9 mouse cellular contexts compared by ENCODE assay signal in genomic region chr17:31929844-31930715, GRCm38 (mm10).
DNase-seq lines count a peak whose midpoint lies in the region; ATAC-seq and TF ChIP-seq lines count a peak whose summit lies in the region.
"Had no signal": no experiment of that assay in that cellular context is flagged by ENCODE, and none has a peak within 500 bp of the region (broad histone marks: within the 10 kb centered on the region; RNA-seq: fewer than 3 reads in every experiment).

No protein-coding gene starts in this region.

- peak overlapping the region; percentile 72 for H3K27ac ChIP-seq in hindbrain, embryonic 10.5 days
- no peak overlapping the region for H3K27ac ChIP-seq in hindbrain, embryonic 16.5 days (ENCODE audit: low read depth, low read length)
- no peak overlapping the region for H3K27ac ChIP-seq in ES-E14 (ENCODE audit: insufficient read depth, low read depth, low read length, poor library complexity, severe bottlenecking)
- H3K27ac ChIP-seq in heart, embryonic 13.5 days (replicated peaks), result peak overlapping the region; percentile 73

- ATAC-seq in hindbrain, embryonic 16.5 days, result no peak
- ATAC-seq in heart, embryonic 13.5 days (ENCODE audit: extremely low read depth, insufficient number of reproducible peaks, low FRiP score, low TSS enrichment), result peak; percentile 44; the same call in 1 of the 2 replicates

- no peaks in the 10 kb centered on the region for H3K27me3 ChIP-seq in hindbrain, embryonic 10.5 days (ENCODE audit: insufficient read depth, poor library complexity, severe bottlenecking)
- H3K27me3 ChIP-seq in hindbrain, embryonic 16.5 days (replicated peaks; ENCODE audit: control insufficient read depth, insufficient read depth, low read length), result no peaks in the 10 kb centered on the region
- no peaks in the 10 kb centered on the region for H3K27me3 ChIP-seq in heart, embryonic 13.5 days (replicated peaks)

- H3K4me2 ChIP-seq in hindbrain, embryonic 16.5 days (ENCODE audit: low read length), result no peak overlapping the region
- H3K4me2 ChIP-seq in heart, embryonic 13.5 days, result 0 out of 2 replicates have a peak overlapping the region, but pooled peaks have one; percentile 27

- H3K4me1 ChIP-seq in hindbrain, embryonic 10.5 days (replicated peaks), result peaks cover 48% of the 10 kb centered on the region
- no peaks in the 10 kb centered on the region; the same call in 1 of the 2 replicates for H3K4me1 ChIP-seq in hindbrain, embryonic 16.5 days (ENCODE audit: control insufficient read depth, insufficient read depth, low read depth, low read length)
- peaks cover 3 to 23% of the 10 kb centered on the region in 2 experiments; a peak in 2 of 4 replicates for H3K4me1 ChIP-seq in ES-E14 (ENCODE audit: control insufficient read depth in 2 of 2, insufficient read depth in 2 of 2, low read length in 2 of 2, poor library complexity in 1 of 2)
- peaks cover 44% of the 10 kb centered on the region for H3K4me1 ChIP-seq in heart, embryonic 13.5 days

- H3K9me3 ChIP-seq in hindbrain, embryonic 10.5 days, result no peaks in the 10 kb centered on the region
- H3K9me3 ChIP-seq in hindbrain, embryonic 16.5 days (ENCODE audit: control insufficient read depth, low read length), result no peaks in the 10 kb centered on the region
- no peaks in the 10 kb centered on the region for H3K9me3 ChIP-seq in ES-E14 (ENCODE audit: control insufficient read depth, insufficient read depth, low read depth, low read length)
- H3K9me3 ChIP-seq in heart, embryonic 13.5 days, result no peaks in the 10 kb centered on the region
- H3K9me3 ChIP-seq: G1E had no signal

- H3K36me3 ChIP-seq in hindbrain, embryonic 10.5 days, result no peaks in the 10 kb centered on the region
- no peaks in the 10 kb centered on the region for H3K36me3 ChIP-seq in hindbrain, embryonic 16.5 days (ENCODE audit: control insufficient read depth, insufficient read depth, low read length)
- peaks cover 2% of the 10 kb centered on the region; the same call in 1 of the 2 replicates for H3K36me3 ChIP-seq in ES-E14 (ENCODE audit: control insufficient read depth, insufficient read depth, low read length, poor library complexity, severe bottlenecking)
- H3K36me3 ChIP-seq in heart, embryonic 13.5 days, result no peaks in the 10 kb centered on the region
- H3K36me3 ChIP-seq: G1E had no signal

- DNase-seq in hindbrain, embryonic 10.5 days (ENCODE audit: low spot score), result peak; percentile 72
- no peak for DNase-seq in ES-E14 (ENCODE audit: low read depth, low spot score)
- DNase-seq in liver, result peak; percentile 61
- DNase-seq in cerebellum, postnatal 14 days, result no peak
- no peak for DNase-seq in ovary, postnatal 14 days (ENCODE audit: low spot score)
- DNase-seq in layer of hippocampus, adult 8-10 months (ENCODE audit: low spot score in 2 of 2), result no peak

- in situ Hi-C loops in ES-E14 (cut with MboI; ENCODE audit: low sequenced_read_pairs in 2 of 2, unreplicated experiment in 2 of 2), result no loop called here

- no peak overlapping the region for H3K9ac ChIP-seq in hindbrain, embryonic 16.5 days (ENCODE audit: low read depth, low read length)
- H3K9ac ChIP-seq in ES-E14 (ENCODE audit: insufficient read depth, low read depth, low read length, poor library complexity, severe bottlenecking), result no peak overlapping the region
- H3K9ac ChIP-seq in heart, embryonic 13.5 days, result peak overlapping the region; percentile 33; the same call in 1 of the 2 replicates

- 64% methylated on average over 13 of the region's 13 CpGs for WGBS in hindbrain, embryonic 10.5 days
- 67% methylated on average over 13 of the region's 13 CpGs for WGBS in hindbrain, embryonic 16.5 days
- 46% methylated on average over 13 of the region's 13 CpGs for WGBS in heart, embryonic 13.5 days

- no peak overlapping the region; the same call in 1 of the 2 replicates for H3K4me3 ChIP-seq in hindbrain, embryonic 10.5 days
- H3K4me3 ChIP-seq in hindbrain, embryonic 16.5 days (ENCODE audit: low read length), result no peak overlapping the region
- 0 out of 4 replicates have a peak overlapping the region, but pooled peaks of 1 of the 2 experiments have one; percentile 1 for H3K4me3 ChIP-seq in ES-E14 (ENCODE audit: insufficient read depth in 1 of 2, low read depth in 1 of 2, low read length in 2 of 2, poor library complexity in 1 of 2, severe bottlenecking in 1 of 2)
- H3K4me3 ChIP-seq in heart, embryonic 13.5 days, result no peak overlapping the region

TF ChIP-seq in ES-E14, 5 proteins besides CTCF, POLR2A, EP300 and RAD21:
- TF ChIP-seq ZC3H11A (IDR thresholded peaks at IDR 0.05; ENCODE audit: borderline replicate concordance, low read depth, low read length) (no peak), CHD2 (IDR thresholded peaks at IDR 0.05; ENCODE audit: low read depth, low read length) (0 out of 2 replicates have a peak, but pooled peaks have one; percentile 41), MAFK (IDR thresholded peaks at IDR 0.05; ENCODE audit: insufficient read depth, low read depth, low read length) (no peak), ZNF384 (IDR thresholded peaks at IDR 0.05; ENCODE audit: low read depth, low read length) (no peak)

Comparison
In these comparisons a context has a peak if more than half of its experiments do, and no peak if none do; other contexts are left out.
1. H3K27ac ChIP-seq: peak in hindbrain, embryonic 10.5 days (single experiment) and heart, embryonic 13.5 days (single experiment); none in hindbrain, embryonic 16.5 days (single experiment) and ES-E14 (single experiment).
2. DNase-seq: peak in hindbrain, embryonic 10.5 days (single experiment) and liver (single experiment); none in ES-E14 (single experiment), cerebellum, postnatal 14 days (0 of 2), ovary, postnatal 14 days (single experiment) and layer of hippocampus, adult 8-10 months (0 of 2).